Mouse (Mus musculus) heart, adult 2 months (tissue): ENCODE results near the gene Sept14. TPM values are rescaled to one million over a fixed set of nuclear protein-coding genes. Genes with fewer than 3 reads are reported as not detected.

ENCODE experiments used
- DNase-seq, 2 experiments: peaks; one replicate each; pipeline ENCODE4 v3.0.0; 2021
- H3K27ac ChIP-seq: fragments of 200-600 bp; 2 replicates; pipeline ENCODE4 v1.8.1; 2022
- H3K27me3 ChIP-seq: fragments of 200-500 bp; 2 replicates; pipeline ENCODE4 v1.6.1; 2012; ENCODE audit warnings: mild to moderate bottlenecking, low read length, inconsistent platforms, mixed read lengths; ENCODE audit not compliant: control insufficient read depth, insufficient read depth
- H3K36me3 ChIP-seq: fragments of 200-500 bp; 2 replicates; pipeline ENCODE4 v1.6.1; 2012; ENCODE audit warnings: low read length, inconsistent platforms; ENCODE audit not compliant: control insufficient read depth, insufficient read depth
- H3K4me1 ChIP-seq: fragments of 200-500 bp; 2 replicates; pipeline ENCODE4 v1.6.1; 2011; ENCODE audit warnings: low read length; ENCODE audit not compliant: control insufficient read depth, insufficient read depth
- H3K4me3 ChIP-seq: fragments of 200-600 bp; 2 replicates; pipeline ENCODE4 v1.8.1; 2022
- H3K79me2 ChIP-seq: fragments of 200-500 bp; replicated peaks from 2 replicates; pipeline ENCODE4 v1.6.1; 2012; ENCODE audit warnings: mild to moderate bottlenecking, inconsistent platforms, low read length, moderate library complexity, mixed read lengths; ENCODE audit not compliant: control insufficient read depth, insufficient read depth
- H3K9ac ChIP-seq: fragments of 200-500 bp; 2 replicates; pipeline ENCODE4 v1.6.1; 2012; ENCODE audit warnings: low read depth, mild to moderate bottlenecking, control low read depth, inconsistent platforms, low read length, mixed read lengths
- CTCF ChIP-seq: fragments of 200-600 bp; IDR thresholded peaks from 2 replicates; pipeline ENCODE4 v1.8.1; 2022; ENCODE audit warnings: antibody characterized with exemption, mild to moderate bottlenecking, moderate library complexity
- EP300 ChIP-seq: fragments of 200-500 bp; IDR thresholded peaks from 2 replicates; pipeline ENCODE4 v1.6.1; 2011; ENCODE audit warnings: low read depth, low read length, control low read depth; ENCODE audit not compliant: insufficient read depth
- POLR2A ChIP-seq: fragments of 200-500 bp; IDR thresholded peaks from 2 replicates; pipeline ENCODE4 v1.6.1; 2011; ENCODE audit warnings: mild to moderate bottlenecking, low read depth, low read length, control low read depth; ENCODE audit not compliant: insufficient read depth
- WGBS: fragments of 180-500 bp; shearing (Covaris S2); methylation state at CpG from one replicate; pipeline ENCODE4 v1.1.7; 2018; 5-methylcytosine and 5-hydroxymethylcytosine counted together
- intact Hi-C: fragments of 180-260 bp; cut with DNase I; formaldehyde crosslinking; loops from one replicate; pipeline ENCODE4 v1.15.1; 2025
- polyA plus RNA-seq: library from polyadenylated mRNA; depleted of rRNA; stranded (reverse); fragments of >200 nt; gene quantifications from 2 replicates; pipeline ENCODE4 v1.2.3, GENCODE M21; 2012
- total RNA-seq, 2 experiments: library from RNA; stranded (reverse); gene quantifications; 2 replicates each; pipeline ENCODE4 v1.2.3; 2021

The Sept14 gene
- total and polyA plus RNA-seq, 3 experiments, result not detected

DNA sequence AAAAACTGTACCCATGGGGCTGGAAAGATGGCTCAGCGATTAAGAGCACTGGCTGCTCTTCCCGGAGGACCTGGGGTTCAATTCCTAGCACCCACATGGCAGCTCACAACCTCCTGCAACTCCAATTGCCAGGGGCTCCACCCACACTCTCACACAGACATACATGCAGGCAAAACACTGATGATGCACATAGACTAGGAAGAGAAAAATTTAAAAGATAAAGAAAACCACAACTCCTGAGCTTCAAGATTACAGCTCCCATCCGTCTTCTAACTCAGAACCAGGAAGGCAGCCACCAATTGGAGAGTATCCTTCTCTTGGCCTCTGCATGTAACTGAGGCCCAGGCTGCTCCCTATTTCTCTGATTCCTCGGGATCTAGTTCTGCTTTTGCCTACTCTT is 16.0 kb upstream of the Sept14 start:
- Histone ChIP-seq H3K79me2 (0 out of 2 replicates have a peak, but pooled peaks cover 1% of the 10 kb centered on the region), H3K27me3 (no peaks in the 10 kb centered on the region), H3K9ac (peak overlapping the region; percentile 94), H3K36me3 (no peaks in the 10 kb centered on the region; the same call in 1 of the 2 replicates), H3K4me3 (peak overlapping the region; percentile 82), H3K27ac (peak overlapping the region; percentile 96), H3K4me1 (peaks cover 6% of the 10 kb centered on the region)
- 30% methylated on average over 4 of the region's 4 CpGs for WGBS
- intact Hi-C loops, result loop anchor here (1.0 to 10.0 kb wide), 3 partner anchors 9 to 219 kb away; partner anchors contain the start of genes Mrps17 and Sfswap
- no peak for DNase-seq
- TF ChIP-seq POLR2A (no peak), CTCF (no peak), EP300 (no peak)

DNA sequence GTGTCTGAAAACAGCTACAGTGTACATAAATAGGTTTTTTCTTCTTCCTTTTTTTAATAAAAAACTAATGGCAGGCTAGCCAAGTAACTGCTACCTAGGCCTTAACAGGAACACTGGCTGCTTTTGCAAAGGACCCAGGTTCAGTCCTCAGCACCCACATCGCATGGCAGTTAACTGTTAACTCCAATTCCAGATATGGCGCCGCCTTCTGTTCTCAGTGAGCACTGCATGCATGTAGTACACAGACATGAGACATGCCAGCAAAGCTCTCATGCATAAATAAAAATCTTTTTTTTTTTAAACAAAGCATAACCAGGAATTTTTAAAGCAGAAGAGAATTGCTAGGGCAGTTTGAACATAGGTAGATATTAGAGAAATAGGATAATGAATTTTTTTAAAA is 11.9 kb upstream of the Sept14 start:
- no peaks in the 10 kb centered on the region; the same call in 1 of the 2 replicates for H3K36me3 ChIP-seq
- peak in 1 of 2 experiments; percentile 8 for DNase-seq
- H3K27me3 ChIP-seq, result no peaks in the 10 kb centered on the region
- H3K27ac ChIP-seq, result no peak overlapping the region
- no peak overlapping the region for H3K9ac ChIP-seq
- TF ChIP-seq EP300, result no peak
- no peak for TF ChIP-seq POLR2A
- TF ChIP-seq CTCF, result peak; percentile 32
- H3K4me1 ChIP-seq, result peaks cover 5% of the 10 kb centered on the region; the same call in 1 of the 2 replicates
- 0 out of 2 replicates have a peak, but pooled peaks cover 1% of the 10 kb centered on the region for H3K79me2 ChIP-seq
- H3K4me3 ChIP-seq, result no peak overlapping the region
- WGBS, result 85% methylated on average over 3 of the region's 3 CpGs
- intact Hi-C loops, result loop anchor here (10.0 kb wide), 1 partner anchor 215 kb away; the partner anchor contains the start of gene Sfswap

DNA sequence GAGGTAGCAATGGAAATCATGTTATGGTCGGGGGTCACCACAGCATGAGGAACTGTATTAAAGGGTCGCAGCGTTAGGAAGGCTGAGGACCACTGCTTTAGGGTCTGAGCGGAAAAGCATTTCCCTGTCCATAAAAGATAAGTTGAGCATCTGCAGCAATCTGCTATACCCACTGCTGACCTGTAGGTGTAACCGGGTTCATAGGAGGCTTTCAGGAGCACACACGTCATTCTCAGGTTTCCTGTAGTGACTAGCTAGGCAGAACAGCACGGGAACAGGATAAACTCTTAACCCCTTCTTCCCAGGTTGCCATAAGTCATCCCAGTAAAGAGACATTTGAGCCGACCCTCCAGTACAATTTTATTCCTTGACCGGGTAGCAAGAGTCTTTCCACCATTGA is 8.7 kb upstream of the Sept14 start:
- intact Hi-C loops, result loop anchor here (5.0 kb wide), 2 partner anchors 45 to 105 kb away; partner anchors contain the start of gene Zfp11

DNA sequence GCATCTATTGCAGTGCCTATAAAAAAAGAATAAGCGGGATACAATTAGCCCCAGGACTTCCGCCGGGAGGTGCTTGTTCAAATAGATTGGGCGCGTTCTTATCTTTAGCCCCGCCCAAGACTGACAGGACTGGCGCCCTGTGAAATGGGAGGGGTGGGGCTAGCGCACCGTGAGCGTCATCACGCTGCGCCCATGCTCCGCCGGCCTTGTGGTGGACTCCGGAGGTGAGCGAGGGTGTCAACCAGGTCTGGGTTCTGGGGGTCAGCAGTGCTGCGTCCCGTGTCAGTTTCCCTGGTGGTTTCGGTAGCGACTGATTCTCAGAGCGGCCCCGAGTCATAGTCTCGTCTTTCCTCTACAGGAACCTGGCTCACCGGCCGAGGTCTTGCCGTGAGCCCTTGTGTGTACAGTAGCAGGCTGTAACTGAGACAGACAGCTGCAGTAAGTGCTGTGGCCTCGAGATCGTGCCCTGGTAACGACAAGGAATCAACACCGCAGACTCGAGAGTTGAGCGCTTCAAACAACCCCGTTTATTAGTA is 7.1 kb upstream of the Sept14 start, which contains the start of gene Mrps17:
Gene Mrps17, plus strand, starts transcription at position 172 of the 536 bp plus-strand sequence.
- Histone ChIP-seq H3K27me3 (no peaks in the 10 kb centered on the region), H3K4me1 (no peaks in the 10 kb centered on the region), H3K79me2 (0 out of 2 replicates have a peak, but pooled peaks cover 1% of the 10 kb centered on the region), H3K4me3 (peak within 1 kb of the TSS; percentile 79), H3K27ac (peak within 1 kb of the TSS; percentile 79), H3K9ac (peak within 1 kb of the TSS; percentile 74), H3K36me3 (no peaks in the 10 kb centered on the region; the same call in 1 of the 2 replicates)
- under 1% methylated on average over 33 of the region's 33 CpGs for WGBS
- peak; percentile 94 for DNase-seq
- TF ChIP-seq CTCF (peak; percentile 33), EP300 (peak; percentile 85), POLR2A (peak; percentile 96)
- intact Hi-C loops, result loop anchor here (1.0 to 5.0 kb wide), 4 partner anchors 9 to 541 kb away; partner anchors contain the start of gene Zfp11

More for the DNA sequence above, 8.7 kb upstream of the Sept14 start:
- H3K4me1 ChIP-seq, result no peaks in the 10 kb centered on the region
- H3K36me3 ChIP-seq, result no peaks in the 10 kb centered on the region; the same call in 1 of the 2 replicates
- no peak overlapping the region for H3K9ac ChIP-seq
- no peak overlapping the region for H3K4me3 ChIP-seq
- H3K79me2 ChIP-seq, result 0 out of 2 replicates have a peak, but pooled peaks cover 1% of the 10 kb centered on the region
- DNase-seq, result no peak
- no peaks in the 10 kb centered on the region for H3K27me3 ChIP-seq
- TF ChIP-seq POLR2A, result no peak
- 0 out of 2 replicates have a peak, but pooled peaks have one; percentile 11 for TF ChIP-seq CTCF
- no peak overlapping the region for H3K27ac ChIP-seq
- WGBS, result 74% methylated on average over 9 of the region's 9 CpGs

DNA sequence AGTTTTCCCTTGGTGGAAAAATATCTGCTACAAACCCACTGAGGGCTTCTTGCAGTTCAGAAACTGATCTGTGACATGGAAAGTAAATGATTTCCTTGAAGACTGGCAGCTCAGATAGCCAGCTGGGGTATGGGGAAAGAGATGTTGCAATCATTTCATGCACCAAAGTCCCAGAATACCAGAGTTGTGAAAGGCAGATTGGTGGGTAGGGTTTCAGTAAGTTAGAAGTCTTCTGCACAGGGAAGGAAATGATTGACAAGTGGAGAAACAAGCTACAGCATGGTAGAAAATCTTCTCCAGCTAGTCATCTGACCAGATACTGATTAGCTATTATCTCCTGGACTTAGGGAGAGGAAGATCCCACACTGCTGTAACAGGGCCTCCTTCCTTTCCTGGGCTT is 4.9 kb downstream of the Sept14 start:
- Histone ChIP-seq H3K79me2 (no peaks in the 10 kb centered on the region), H3K36me3 (no peaks in the 10 kb centered on the region), H3K9ac (no peak overlapping the region), H3K27ac (no peak overlapping the region), H3K4me3 (no peak overlapping the region), H3K4me1 (no peaks in the 10 kb centered on the region), H3K27me3 (no peaks in the 10 kb centered on the region)
- intact Hi-C loops, result no loop called here
- TF ChIP-seq CTCF (no peak), POLR2A (no peak), EP300 (no peak)
- DNase-seq, result no peak

DNA sequence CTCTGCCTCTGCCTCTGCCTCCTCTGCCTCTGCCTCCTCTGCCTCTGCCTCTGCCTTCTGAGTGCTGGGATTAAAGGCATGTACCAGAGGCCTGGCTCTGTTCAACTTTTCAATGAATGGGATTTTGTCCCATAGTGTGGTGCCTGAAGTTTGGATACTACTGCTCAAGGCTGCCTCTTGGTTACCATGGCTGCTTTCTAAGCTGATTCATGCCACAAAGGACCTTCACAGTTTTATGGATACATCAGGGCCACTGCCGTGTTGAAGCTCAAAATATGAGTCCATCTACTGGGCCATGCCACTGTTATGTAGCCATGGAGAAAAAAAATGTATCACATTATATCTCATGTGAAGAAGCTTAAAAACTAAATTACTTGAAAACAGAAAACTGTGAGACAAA is 6.6 kb downstream of the Sept14 start:
- no peaks in the 10 kb centered on the region for H3K4me1 ChIP-seq
- 66% methylated on average over 1 of the region's 1 CpGs for WGBS
- no peaks in the 10 kb centered on the region for H3K36me3 ChIP-seq
- no peak overlapping the region for H3K9ac ChIP-seq
- no peak overlapping the region for H3K27ac ChIP-seq
- no peak overlapping the region for H3K4me3 ChIP-seq
- H3K79me2 ChIP-seq, result no peaks in the 10 kb centered on the region
- no peak for DNase-seq
- no peak for TF ChIP-seq EP300
- no peak for TF ChIP-seq POLR2A
- no peak for TF ChIP-seq CTCF
- intact Hi-C loops, result no loop called here
- H3K27me3 ChIP-seq, result no peaks in the 10 kb centered on the region
